In the genomic region with DNA sequence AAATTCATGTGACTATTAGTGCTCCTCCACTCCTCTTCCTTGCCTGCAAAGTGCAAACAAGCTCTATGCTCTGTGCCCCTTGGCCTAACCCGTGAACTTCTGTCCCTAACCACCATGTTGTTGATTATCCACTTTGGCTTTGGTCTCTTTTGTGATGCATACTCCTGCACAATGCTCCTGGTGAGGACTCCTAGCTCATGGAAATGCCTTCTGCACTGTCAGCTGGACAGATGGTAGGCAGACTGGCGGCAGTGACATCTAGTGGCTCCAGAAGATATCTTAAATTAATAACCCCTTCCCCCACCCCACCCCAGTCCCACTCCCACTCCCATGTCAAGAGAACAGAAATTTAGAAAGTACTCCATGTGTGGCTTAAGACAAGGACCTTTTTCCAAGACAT, we compare ENCODE assay signal across 18 mouse cellular contexts. TPM values are rescaled to one million over a fixed set of nuclear protein-coding genes. Genes with fewer than 3 reads are reported as not detected.
DNase-seq lines count a peak whose midpoint lies in the region; ATAC-seq lines count a peak whose summit lies in the region.
"Had no signal": no experiment of that assay in that cellular context is flagged by ENCODE, and none has a peak within 500 bp of the region (broad histone marks: within the 10 kb centered on the region; RNA-seq: fewer than 3 reads in every experiment).

No protein-coding gene starts in this region.

- DNase-seq in cerebellum, postnatal 10 days = peak; percentile 18 to 23
- no peak for DNase-seq in cerebellum, adult 11 months
- peak; percentile 4 for DNase-seq in kidney, postnatal 14 days
- no peak for DNase-seq in kidney, adult 11 months
- peak; percentile 29 for DNase-seq in embryo, embryonic 11 days
- DNase-seq in lung, postnatal 36 days = peak; percentile 46
- no peak for DNase-seq in gastrocnemius, postnatal 36 days
- DNase-seq: B cell, adult 2 months; cerebellum, adult 2 months; forebrain, postnatal 0 days; heart, adult 2 months; thymus, adult 2 months had no signal

- intact Hi-C loops in gastrocnemius, postnatal 36 days (cut with DNase I) = no loop called here

- ATAC-seq in erythroid progenitor cell, adult 5-6 weeks (replicated peaks; ENCODE audit: low FRiP score, poor library complexity, severe bottlenecking) = no peak
- ATAC-seq: forebrain, postnatal 0 days; liver, embryonic 12.5 days had no signal

RNA-seq across cellular contexts. Expression of gene Gm21897, which starts 35.1 kb away (rescaled TPM):
- not detected for total RNA-seq in gastrocnemius, postnatal 36 days (2021)
- not detected in 2 replicates for total RNA-seq in erythroid progenitor cell, adult 5-6 weeks (2015; ENCODE audit: low replicate concordance)
- total RNA-seq in erythroid progenitor cell, adult 5-6 weeks (2017; ENCODE audit: low replicate concordance) = 0.30 TPM in 1 of 2 replicates, not detected in the other
- total RNA-seq: adrenal gland, postnatal 36 days; forebrain, postnatal 0 days; heart, adult 2 months; hematopoietic stem cell, adult 5-6 weeks; left cerebral cortex, adult 8-10 months; megakaryocyte, adult 5-6 weeks had no signal

Comparison
In these comparisons a context has a peak if more than half of its experiments do, and no peak if none do; other contexts are left out.
1. DNase-seq: peak in cerebellum, postnatal 10 days (2 of 2), kidney, postnatal 14 days (single experiment), embryo, embryonic 11 days (single experiment) and lung, postnatal 36 days (single experiment); none in cerebellum, adult 11 months (single experiment), kidney, adult 11 months (single experiment) and gastrocnemius, postnatal 36 days (0 of 2).